8 mouse cellular contexts compared by ENCODE assay signal in the genomic region with DNA sequence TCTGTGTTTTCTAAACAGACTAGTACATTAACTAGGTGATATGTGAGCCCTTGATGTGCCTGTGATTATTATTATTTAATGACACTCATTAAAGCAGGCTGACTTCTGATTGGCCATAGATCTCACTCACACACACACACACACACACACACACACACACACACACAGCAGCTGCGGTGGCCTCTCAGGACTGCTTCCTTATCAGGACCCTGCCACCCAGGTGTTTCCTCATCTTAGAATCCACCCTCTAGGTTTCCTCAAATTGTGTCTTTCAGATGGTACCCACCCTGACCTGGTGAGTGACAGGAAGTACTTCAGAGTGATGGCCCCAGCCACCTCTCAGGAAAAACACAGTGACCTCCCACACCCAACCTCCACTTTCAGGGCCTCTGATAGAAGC. TPM values are rescaled to one million over a fixed set of nuclear protein-coding genes. Genes with fewer than 3 reads are reported as not detected.
A peak's percentile ranks its signal among the peaks of the same experiment; 100 is the strongest.
DNase-seq lines count a peak whose midpoint lies in the region; ATAC-seq and TF ChIP-seq lines count a peak whose summit lies in the region.
"Had no signal": no experiment of that assay in that cellular context is flagged by ENCODE, and none has a peak within 500 bp of the region (broad histone marks: within the 10 kb centered on the region; RNA-seq: fewer than 3 reads in every experiment).

No protein-coding gene starts in this region.

- TF ChIP-seq EP300 in MEL (IDR thresholded peaks at IDR 0.05; ENCODE audit: low read depth in 1 of 2, low read length in 2 of 2) = peak; percentile 75 to 84

- H3K27me3 ChIP-seq in MEL (ENCODE audit: control insufficient read depth in 1 of 2, insufficient read depth in 2 of 2, low read length in 2 of 2) = no peaks in the 10 kb centered on the region
- H3K27me3 ChIP-seq in hindbrain, embryonic 12.5 days = no peaks in the 10 kb centered on the region
- H3K27me3 ChIP-seq in liver, embryonic 15.5 days = no peaks in the 10 kb centered on the region
- H3K27me3 ChIP-seq: limb, embryonic 15.5 days had no signal

- H3K79me2 ChIP-seq in MEL (ENCODE audit: control insufficient read depth, insufficient read depth, low read length, poor library complexity) = no peaks in the 10 kb centered on the region

- no peak for TF ChIP-seq POLR2A in MEL (IDR thresholded peaks at IDR 0.05; ENCODE audit: control insufficient read depth in 1 of 2, insufficient read depth in 1 of 2, low read depth in 1 of 2, low read length in 2 of 2, poor library complexity in 1 of 2)

- no peak overlapping the region for H3K4me2 ChIP-seq in hindbrain, embryonic 12.5 days (replicated peaks)
- H3K4me2 ChIP-seq in liver, embryonic 15.5 days = no peak overlapping the region
- H3K4me2 ChIP-seq: limb, embryonic 15.5 days had no signal

- DNase-seq in A20 (ENCODE audit: low read depth, low spot score) (peak; percentile 88), MEL (ENCODE audit: low read depth, low spot score) (peak; percentile 72)
- peak; percentile 49 for DNase-seq in thymus, postnatal 0 days (ENCODE audit: low spot score)
- DNase-seq in Muller cell, postnatal 12 days (ENCODE audit: inconsistent ontology term) = no peak
- DNase-seq in cerebellum, adult 9-11 months = no peak

- H3K9ac ChIP-seq in MEL (ENCODE audit: control insufficient read depth, low read depth, low read length, poor library complexity, severe bottlenecking) = no peak overlapping the region
- H3K9ac ChIP-seq in hindbrain, embryonic 12.5 days = no peak overlapping the region
- no peak overlapping the region for H3K9ac ChIP-seq in liver, embryonic 15.5 days
- H3K9ac ChIP-seq: limb, embryonic 15.5 days had no signal

- peaks cover 7 to 27% of the 10 kb centered on the region in 2 experiments for H3K4me1 ChIP-seq in MEL (ENCODE audit: control insufficient read depth in 1 of 2, insufficient read depth in 2 of 2, low read length in 2 of 2)
- H3K4me1 ChIP-seq in hindbrain, embryonic 12.5 days = peaks cover 54% of the 10 kb centered on the region
- H3K4me1 ChIP-seq in liver, embryonic 15.5 days (replicated peaks) = peaks cover 50% of the 10 kb centered on the region

- no peak overlapping the region for H3K27ac ChIP-seq in MEL (ENCODE audit: control insufficient read depth, low read depth, low read length)
- H3K27ac ChIP-seq in hindbrain, embryonic 12.5 days = peak overlapping the region; percentile 87
- no peak overlapping the region for H3K27ac ChIP-seq in liver, embryonic 15.5 days (replicated peaks)

- TF ChIP-seq RAD21 in MEL (IDR thresholded peaks at IDR 0.05; ENCODE audit: low read depth, low read length) = no peak

- no peak for ATAC-seq in hindbrain, embryonic 12.5 days (ENCODE audit: low FRiP score)
- ATAC-seq in liver, embryonic 15.5 days (ENCODE audit: insufficient read depth) = peak; percentile 31; the same call in 1 of the 2 replicates

- TF ChIP-seq CTCF in MEL (IDR thresholded peaks at IDR 0.05 in 2 of 3, conservative IDR thresholded peaks at IDR 0.05 in 1 of 3; ENCODE audit: control insufficient read depth in 1 of 3, insufficient read depth in 1 of 3, low read depth in 2 of 3, low read length in 3 of 3, poor library complexity in 1 of 3, severe bottlenecking in 1 of 3) = no peak

- H3K4me3 ChIP-seq in MEL (ENCODE audit: control insufficient read depth in 1 of 2, insufficient read depth in 1 of 2, low read depth in 2 of 2, low read length in 2 of 2) = no peak overlapping the region
- H3K4me3 ChIP-seq in hindbrain, embryonic 12.5 days = no peak overlapping the region
- H3K4me3 ChIP-seq in liver, embryonic 15.5 days (replicated peaks) = no peak overlapping the region
- H3K4me3 ChIP-seq: limb, embryonic 15.5 days had no signal

- H3K9me3 ChIP-seq in MEL (replicated peaks; ENCODE audit: insufficient read depth, low read length) = no peaks in the 10 kb centered on the region
- no peaks in the 10 kb centered on the region for H3K9me3 ChIP-seq in hindbrain, embryonic 12.5 days (replicated peaks)
- H3K9me3 ChIP-seq in liver, embryonic 15.5 days (replicated peaks) = no peaks in the 10 kb centered on the region
- H3K9me3 ChIP-seq: limb, embryonic 15.5 days had no signal

- peaks cover 0 to 15% of the 10 kb centered on the region in 2 experiments; a peak in 2 of 4 replicates for H3K36me3 ChIP-seq in MEL (ENCODE audit: control insufficient read depth in 1 of 2, insufficient read depth in 2 of 2, low read length in 2 of 2)
- H3K36me3 ChIP-seq in hindbrain, embryonic 12.5 days = no peaks in the 10 kb centered on the region
- no peaks in the 10 kb centered on the region for H3K36me3 ChIP-seq in liver, embryonic 15.5 days (replicated peaks)
- H3K36me3 ChIP-seq: limb, embryonic 15.5 days had no signal

- WGBS in hindbrain, embryonic 12.5 days = 38% methylated on average over 1 of the region's 1 CpGs
- WGBS in liver, embryonic 15.5 days (ENCODE audit: insufficient replicate concordance) = 7% methylated on average over 1 of the region's 1 CpGs

TF ChIP-seq in MEL, 35 proteins besides CTCF, POLR2A, EP300 and RAD21:
- peak; percentile 95 for TF ChIP-seq TCF12 (IDR thresholded peaks at IDR 0.05; ENCODE audit: low read depth, low read length)
- TF ChIP-seq RCOR1 (IDR thresholded peaks at IDR 0.05; ENCODE audit: low read depth, low read length) = peak; percentile 75
- no peak for TF ChIP-seq CHD1 (IDR thresholded peaks at IDR 0.05; ENCODE audit: low read depth, low read length)
- 0 out of 2 replicates have a peak, but pooled peaks have one; percentile 10 for TF ChIP-seq ZNF384 (IDR thresholded peaks at IDR 0.05; ENCODE audit: low read depth, low read length)
- peak; percentile 70 for TF ChIP-seq TAL1 (IDR thresholded peaks at IDR 0.05; ENCODE audit: low read length)
- no peak for TF ChIP-seq CHD2 (IDR thresholded peaks at IDR 0.05; ENCODE audit: low read length)
- no peak for TF ChIP-seq KAT2A (conservative IDR thresholded peaks at IDR 0.05; ENCODE audit: low read depth, low read length)
- TF ChIP-seq ZMIZ1 (IDR thresholded peaks at IDR 0.05; ENCODE audit: low read depth, low read length) = no peak
- TF ChIP-seq USF1 (IDR thresholded peaks at IDR 0.05; ENCODE audit: low read depth, low read length) = no peak
- no peak for TF ChIP-seq UBTF (IDR thresholded peaks at IDR 0.05; ENCODE audit: borderline replicate concordance, insufficient read depth, low read depth, low read length)
- TF ChIP-seq POLR2AphosphoS5 (IDR thresholded peaks at IDR 0.05; ENCODE audit: borderline replicate concordance, low read depth, low read length) = no peak
- TF ChIP-seq MAFK (IDR thresholded peaks at IDR 0.05; ENCODE audit: borderline replicate concordance, low read depth, low read length) = 0 out of 2 replicates have a peak, but pooled peaks have one; percentile 9
- no peak for TF ChIP-seq BHLHE40 (IDR thresholded peaks at IDR 0.05; ENCODE audit: borderline replicate concordance, low read depth, low read length)
- peak; percentile 72 for TF ChIP-seq GATA1 (IDR thresholded peaks at IDR 0.05; ENCODE audit: low read depth, low read length)
- no peak for TF ChIP-seq GABPA (IDR thresholded peaks at IDR 0.05; ENCODE audit: low read depth, low read length)
- no peak for TF ChIP-seq SMC3 (IDR thresholded peaks at IDR 0.05; ENCODE audit: low read depth, low read length)
- no peak for TF ChIP-seq MEF2A (IDR thresholded peaks at IDR 0.05; ENCODE audit: extremely low read depth, insufficient replicate concordance, low read depth, low read length, poor library complexity, severe bottlenecking)
- TF ChIP-seq JUND (IDR thresholded peaks at IDR 0.05; ENCODE audit: low read depth, low read length) = no peak
- TF ChIP-seq ZC3H11A (IDR thresholded peaks at IDR 0.05; ENCODE audit: low read depth, low read length) = no peak
- no peak for TF ChIP-seq USF2 (IDR thresholded peaks at IDR 0.05; ENCODE audit: borderline replicate concordance in 1 of 2, insufficient read depth in 1 of 2, low read depth in 1 of 2, low read length in 2 of 2)
- TF ChIP-seq SIN3A (IDR thresholded peaks at IDR 0.05; ENCODE audit: low read length) = no peak
- no peak for TF ChIP-seq MYB (IDR thresholded peaks at IDR 0.05; ENCODE audit: low read depth, low read length)
- TF ChIP-seq ELF1 (IDR thresholded peaks at IDR 0.05; ENCODE audit: low read depth, low read length) = 0 out of 2 replicates have a peak, but pooled peaks have one; percentile 31
- peak; percentile 94 for TF ChIP-seq ETS1 (IDR thresholded peaks at IDR 0.05; ENCODE audit: low read depth, low read length)
- TF ChIP-seq MAX (IDR thresholded peaks at IDR 0.05; ENCODE audit: low read length) = no peak
- TF ChIP-seq POLR2AphosphoS2 (IDR thresholded peaks at IDR 0.05; ENCODE audit: low read length) = no peak
- 0 out of 2 replicates have a peak, but pooled peaks have one; percentile 37 for TF ChIP-seq MAZ (IDR thresholded peaks at IDR 0.05; ENCODE audit: low read depth, low read length)
- no peak for TF ChIP-seq NELFE (IDR thresholded peaks at IDR 0.05; ENCODE audit: low read depth, low read length)
- no peak for TF ChIP-seq NRF1 (IDR thresholded peaks at IDR 0.05; ENCODE audit: insufficient read depth, low read depth, low read length, poor library complexity, severe bottlenecking)

RNA-seq across cellular contexts. Expression of gene Zfp36l1, which starts 52.0 kb away (rescaled TPM):
- 1.2 and 1.5 TPM in 2 replicates for total RNA-seq in MEL (2012; rRNA removed)
- polyA plus RNA-seq in MEL (2012; ENCODE audit: insufficient read depth in 1 of 2, insufficient read length in 2 of 2, low read depth in 1 of 2, low replicate concordance in 2 of 2, missing spikeins in 1 of 2) = 10 to 100 TPM in 1 of 2 experiments, not detected in 1; 22.5 TPM
- polyA plus RNA-seq in hindbrain, embryonic 12.5 days (2016; fragmentation: Nextera tagmentation; extraction: Ambion mirVana) = 87.2 and 92.3 TPM in 2 replicates
- 23.7 and 24.5 TPM in 2 replicates for polyA plus RNA-seq in liver, embryonic 15.5 days (2015; fragmentation: Nextera tagmentation; extraction: Ambion mirVana)
- polyA plus RNA-seq in thymus, postnatal 0 days (2015; fragmentation: Nextera tagmentation; extraction: Ambion mirVana) = 63.4 and 69.7 TPM in 2 replicates

Comparison
In these comparisons a context has a peak if more than half of its experiments do, and no peak if none do; other contexts are left out.
1. DNase-seq: peak in A20 (single experiment), MEL (single experiment) and thymus, postnatal 0 days (single experiment); none in Muller cell, postnatal 12 days (single experiment) and cerebellum, adult 9-11 months (single experiment).